Mouse (Mus musculus) hindbrain, embryonic 15.5 days (tissue): Measurements from ENCODE around the gene Hoxa1. TPM values are rescaled to one million over a fixed set of nuclear protein-coding genes. Genes with fewer than 3 reads are reported as not detected.

ENCODE experiments used
- ATAC-seq: fragments of 200-750 bp; cut with Nextera tagmentation; 2 replicates; pipeline ENCODE4 v1.8.0; 2017; ENCODE audit warnings: low read depth, moderate number of reproducible peaks, moderate TSS enrichment; ENCODE audit not compliant: low FRiP score
- H3K27ac ChIP-seq: fragments of 300-500 bp; sonication (generic); replicated peaks from 2 replicates; pipeline ENCODE4 v1.5.1; 2015; ENCODE audit warnings: mild to moderate bottlenecking, inconsistent platforms
- H3K27me3 ChIP-seq: fragments of 300-500 bp; sonication (generic); 2 replicates; pipeline ENCODE4 v1.6.1; 2015; ENCODE audit warnings: control low read depth, inconsistent platforms
- H3K36me3 ChIP-seq: fragments of 300-500 bp; sonication (generic); 2 replicates; pipeline ENCODE4 v1.6.1; 2015; ENCODE audit warnings: control low read depth, inconsistent platforms
- H3K4me1 ChIP-seq: fragments of 300-500 bp; sonication (generic); replicated peaks from 2 replicates; pipeline ENCODE4 v1.6.1; 2015; ENCODE audit warnings: control low read depth, inconsistent platforms
- H3K4me2 ChIP-seq: fragments of 300-500 bp; sonication (generic); 2 replicates; pipeline ENCODE4 v1.6.1; 2015; ENCODE audit warnings: moderate library complexity, mild to moderate bottlenecking, inconsistent platforms
- H3K4me3 ChIP-seq: fragments of 300-500 bp; sonication (generic); 2 replicates; pipeline ENCODE4 v1.5.1; 2015; ENCODE audit warnings: mild to moderate bottlenecking, inconsistent platforms
- H3K9ac ChIP-seq: fragments of 300-500 bp; sonication (generic); 2 replicates; pipeline ENCODE4 v1.6.1; 2015; ENCODE audit warnings: inconsistent platforms
- H3K9me3 ChIP-seq: fragments of 300-500 bp; sonication (generic); 2 replicates; pipeline ENCODE4 v1.6.1; 2016; ENCODE audit warnings: control low read depth, inconsistent platforms
- WGBS: fragments of 180-500 bp; shearing (Covaris S2); methylation state at CpG from one replicate; pipeline ENCODE4 v1.1.7; 2015; 5-methylcytosine and 5-hydroxymethylcytosine counted together
- polyA plus RNA-seq: library from polyadenylated mRNA; unstranded; fragments of >200 nt; fragmentation: Nextera tagmentation; extraction: Ambion mirVana; gene quantifications from 2 replicates; pipeline ENCODE4 v1.2.1, GENCODE M21; 2015

Gene Hoxa1
- polyA plus RNA-seq, 1 experiment from 2014 or later = 1.8 TPM

- H3K4me2 ChIP-seq = peak overlapping the region; percentile 53
- no peaks in the 10 kb centered on the region for H3K9me3 ChIP-seq
- 15% methylated on average over 10 of the region's 10 CpGs for WGBS
- H3K27ac ChIP-seq = peak overlapping the region; percentile 41
- ATAC-seq = no peak
- peaks cover 88% of the 10 kb centered on the region for H3K27me3 ChIP-seq
- H3K36me3 ChIP-seq = no peaks in the 10 kb centered on the region
- H3K9ac ChIP-seq = peak overlapping the region; percentile 27; the same call in 1 of the 2 replicates
- H3K4me3 ChIP-seq = peak overlapping the region; percentile 11
- peaks cover 10% of the 10 kb centered on the region for H3K4me1 ChIP-seq
These were observed 42.7 kb upstream of the Hoxa1 start for GRCm38 (mm10) chr6:52200751-52201250.

GRCm38 (mm10) chr6:52200073-52200750, 42.1 kb upstream of the Hoxa1 start:
- no peak for ATAC-seq
- Histone ChIP-seq H3K4me2 (peak overlapping the region; percentile 53), H3K9me3 (no peaks in the 10 kb centered on the region), H3K27ac (peak overlapping the region; percentile 41), H3K4me3 (peak overlapping the region; percentile 11), H3K36me3 (no peaks in the 10 kb centered on the region), H3K9ac (peak overlapping the region; percentile 4; the same call in 1 of the 2 replicates), H3K27me3 (peaks cover 88% of the 10 kb centered on the region), H3K4me1 (peaks cover 10% of the 10 kb centered on the region)
- WGBS = 9% methylated on average over 30 of the region's 30 CpGs

GRCm38 (mm10) chr6:52197271-52197670, 39.2 kb upstream of the Hoxa1 start:
- H3K27me3 ChIP-seq = peaks cover 85% of the 10 kb centered on the region
- ATAC-seq = no peak
- H3K4me2 ChIP-seq = peak overlapping the region; percentile 37
- H3K27ac ChIP-seq = peak overlapping the region; percentile 77
- WGBS = under 1% methylated on average over 10 of the region's 10 CpGs
- H3K9ac ChIP-seq = peak overlapping the region; percentile 18; the same call in 1 of the 2 replicates
- 0 out of 2 replicates have a peak overlapping the region, but pooled peaks have one; percentile 2 for H3K4me3 ChIP-seq
- no peaks in the 10 kb centered on the region for H3K9me3 ChIP-seq
- H3K4me1 ChIP-seq = no peaks in the 10 kb centered on the region
- H3K36me3 ChIP-seq = no peaks in the 10 kb centered on the region

GRCm38 (mm10) chr6:52196811-52197210, 38.7 kb upstream of the Hoxa1 start:
- peak overlapping the region; percentile 77 for H3K27ac ChIP-seq

GRCm38 (mm10) chr6:52194690-52195089, 36.6 kb upstream of the Hoxa1 start:
- 8% methylated on average over 10 of the region's 10 CpGs for WGBS
- Histone ChIP-seq H3K9ac (peak overlapping the region; percentile 18; the same call in 1 of the 2 replicates), H3K36me3 (no peaks in the 10 kb centered on the region), H3K4me3 (no peak overlapping the region; the same call in 1 of the 2 replicates), H3K27me3 (peaks cover 70% of the 10 kb centered on the region), H3K9me3 (no peaks in the 10 kb centered on the region), H3K4me2 (peak overlapping the region; percentile 37), H3K4me1 (peaks cover 5% of the 10 kb centered on the region; the same call in 1 of the 2 replicates), H3K27ac (peak overlapping the region; percentile 77)
- ATAC-seq = no peak

More at GRCm38 (mm10) chr6:52196811-52197210, 38.7 kb upstream of the Hoxa1 start:
- 10% methylated on average over 9 of the region's 9 CpGs for whole genome bisulfite sequencing
- Histone ChIP-seq H3K27me3 (peaks cover 84% of the 10 kb centered on the region), H3K4me2 (peak overlapping the region; percentile 37), H3K9me3 (no peaks in the 10 kb centered on the region), H3K9ac (no peak overlapping the region), H3K36me3 (no peaks in the 10 kb centered on the region), H3K4me1 (no peaks in the 10 kb centered on the region; the same call in 1 of the 2 replicates), H3K4me3 (no peak overlapping the region)
- no peak for ATAC-seq

- Histone ChIP-seq H3K4me3 (peak overlapping the region; percentile 46), H3K4me1 (peaks cover 9% of the 10 kb centered on the region; the same call in 1 of the 2 replicates), H3K36me3 (no peaks in the 10 kb centered on the region), H3K27ac (peak overlapping the region; percentile 77), H3K9ac (peak overlapping the region; percentile 26), H3K27me3 (peaks cover 67% of the 10 kb centered on the region), H3K4me2 (peak overlapping the region; percentile 53), H3K9me3 (no peaks in the 10 kb centered on the region)
- WGBS = 1% methylated on average over 45 of the region's 55 CpGs
- peak; percentile 81 for ATAC-seq
These were observed 33.9 kb upstream of the Hoxa1 start for GRCm38 (mm10) chr6:52191860-52192550.

GRCm38 (mm10) chr6:52190906-52191810, 33.0 kb upstream of the Hoxa1 start, which contains the start of gene Hoxa4:
Gene Hoxa4 (minus strand): TSS chr6:52191753.
- Histone ChIP-seq H3K9me3 (no peaks in the 10 kb centered on the region), H3K36me3 (no peaks in the 10 kb centered on the region), H3K4me2 (peak within 1 kb of the TSS; percentile 53), H3K27me3 (peaks cover 68% of the 10 kb centered on the region), H3K27ac (peak within 1 kb of the TSS; percentile 95), H3K4me1 (peaks cover 10% of the 10 kb centered on the region), H3K9ac (peak within 1 kb of the TSS; percentile 61), H3K4me3 (peak within 1 kb of the TSS; percentile 46)
- WGBS = under 1% methylated on average over 67 of the region's 102 CpGs
- ATAC-seq = peak; percentile 38; the same call in 1 of the 2 replicates

- Histone ChIP-seq H3K4me2 (peak overlapping the region; percentile 53), H3K9me3 (no peaks in the 10 kb centered on the region), H3K9ac (peak overlapping the region; percentile 61), H3K36me3 (no peaks in the 10 kb centered on the region), H3K27ac (peak overlapping the region; percentile 95), H3K4me1 (peaks cover 11% of the 10 kb centered on the region), H3K4me3 (peak overlapping the region; percentile 46), H3K27me3 (peaks cover 69% of the 10 kb centered on the region)
- ATAC-seq = no peak
- WGBS = 3% methylated on average over 23 of the region's 23 CpGs
These were observed 32.3 kb upstream of the Hoxa1 start for GRCm38 (mm10) chr6:52190410-52190809.

- peak overlapping the region; percentile 61 for H3K9ac ChIP-seq
- peaks cover 71% of the 10 kb centered on the region for H3K27me3 ChIP-seq
- no peaks in the 10 kb centered on the region for H3K9me3 ChIP-seq
- 8% methylated on average over 8 of the region's 8 CpGs for WGBS
- H3K36me3 ChIP-seq = no peaks in the 10 kb centered on the region
- peak overlapping the region; percentile 95 for H3K27ac ChIP-seq
- peak overlapping the region; percentile 46 for H3K4me3 ChIP-seq
- no peak for ATAC-seq
- H3K4me1 ChIP-seq = peaks cover 16% of the 10 kb centered on the region
- peak overlapping the region; percentile 53 for H3K4me2 ChIP-seq
These were observed 31.8 kb upstream of the Hoxa1 start for GRCm38 (mm10) chr6:52189909-52190308.

- Histone ChIP-seq H3K4me2 (peak overlapping the region; percentile 53), H3K4me1 (peaks cover 20% of the 10 kb centered on the region), H3K27me3 (peaks cover 64% of the 10 kb centered on the region), H3K9ac (peak overlapping the region; percentile 61; the same call in 1 of the 2 replicates), H3K4me3 (peak overlapping the region; percentile 46), H3K27ac (peak overlapping the region; percentile 95), H3K36me3 (no peaks in the 10 kb centered on the region), H3K9me3 (no peaks in the 10 kb centered on the region)
- WGBS = 11% methylated on average over 5 of the region's 5 CpGs
- ATAC-seq = no peak
These were observed 31.1 kb upstream of the Hoxa1 start for GRCm38 (mm10) chr6:52189172-52189591.

GRCm38 (mm10) chr6:52186500-52186899, 28.4 kb upstream of the Hoxa1 start:
- peak overlapping the region; percentile 53; the same call in 1 of the 2 replicates for H3K4me2 ChIP-seq
- H3K4me3 ChIP-seq = no peak overlapping the region
- ATAC-seq = no peak
- H3K27me3 ChIP-seq = peaks cover 66% of the 10 kb centered on the region
- no peak overlapping the region for H3K9ac ChIP-seq
- 29% methylated on average over 1 of the region's 1 CpGs for WGBS
- no peaks in the 10 kb centered on the region for H3K9me3 ChIP-seq
- peak overlapping the region; percentile 95 for H3K27ac ChIP-seq
- no peaks in the 10 kb centered on the region for H3K36me3 ChIP-seq
- H3K4me1 ChIP-seq = peaks cover 25% of the 10 kb centered on the region
